Mouse (Mus musculus): ENCODE measurements around the gene Fgd5. TPM values are rescaled to one million over a fixed set of nuclear protein-coding genes. Genes with fewer than 3 reads are reported as not detected.

Fgd5 gene
- polyA plus RNA-seq, 1 experiment = 5.6 TPM

- Histone ChIP-seq H3K27me3 (ENCODE audit: control insufficient read depth, insufficient read depth, low read length) (no peaks in the 10 kb centered on the region; the same call in 1 of the 2 replicates), H3K36me3 (ENCODE audit: control insufficient read depth, insufficient read depth, low read length) (no peaks in the 10 kb centered on the region), H3K4me3 (ENCODE audit: control insufficient read depth, insufficient read depth, low read length) (no peak overlapping the region), H3K27ac (ENCODE audit: control insufficient read depth, insufficient read depth, low read length) (no peak overlapping the region), H3K4me1 (replicated peaks; ENCODE audit: control insufficient read depth, insufficient read depth, low read length) (no peaks in the 10 kb centered on the region)
- WGBS = 66% methylated on average over 3 of the region's 3 CpGs
- TF ChIP-seq CTCF (IDR thresholded peaks at IDR 0.05; ENCODE audit: borderline replicate concordance, control insufficient read depth, extremely low read depth, insufficient read depth, low read length, poor library complexity) = no peak
- TF ChIP-seq POLR2A (IDR thresholded peaks at IDR 0.05; ENCODE audit: control insufficient read depth, extremely low read depth, insufficient read depth, low read length, poor library complexity) = no peak
- DNase-seq = no peak
Observed at GRCm38 (mm10) chr6:91980011-91980410, 1.3 kb downstream of the Fgd5 start.

GRCm38 (mm10) chr6:91990101-91990500 lies 11.4 kb downstream of the Fgd5 start:
- 93% methylated on average over 8 of the region's 8 CpGs for WGBS
- Histone ChIP-seq H3K27ac (ENCODE audit: control insufficient read depth, insufficient read depth, low read length) (no peak overlapping the region), H3K4me3 (ENCODE audit: control insufficient read depth, insufficient read depth, low read length) (no peak overlapping the region), H3K36me3 (ENCODE audit: control insufficient read depth, insufficient read depth, low read length) (no peaks in the 10 kb centered on the region), H3K4me1 (replicated peaks; ENCODE audit: control insufficient read depth, insufficient read depth, low read length) (no peaks in the 10 kb centered on the region), H3K27me3 (ENCODE audit: control insufficient read depth, insufficient read depth, low read length) (no peaks in the 10 kb centered on the region)
- TF ChIP-seq POLR2A (IDR thresholded peaks at IDR 0.05; ENCODE audit: control insufficient read depth, extremely low read depth, insufficient read depth, low read length, poor library complexity) (no peak), CTCF (IDR thresholded peaks at IDR 0.05; ENCODE audit: borderline replicate concordance, control insufficient read depth, extremely low read depth, insufficient read depth, low read length, poor library complexity) (no peak)
- no peak for DNase-seq

GRCm38 (mm10) chr6:91992823-91993222 lies 14.1 kb downstream of the Fgd5 start:
- Histone ChIP-seq H3K27ac (ENCODE audit: control insufficient read depth, insufficient read depth, low read length) (no peak overlapping the region), H3K27me3 (ENCODE audit: control insufficient read depth, insufficient read depth, low read length) (no peaks in the 10 kb centered on the region), H3K4me3 (ENCODE audit: control insufficient read depth, insufficient read depth, low read length) (no peak overlapping the region), H3K4me1 (replicated peaks; ENCODE audit: control insufficient read depth, insufficient read depth, low read length) (no peaks in the 10 kb centered on the region), H3K36me3 (ENCODE audit: control insufficient read depth, insufficient read depth, low read length) (no peaks in the 10 kb centered on the region)
- no peak for DNase-seq
- 84% methylated on average over 2 of the region's 2 CpGs for WGBS
- no peak for TF ChIP-seq POLR2A (IDR thresholded peaks at IDR 0.05; ENCODE audit: control insufficient read depth, extremely low read depth, insufficient read depth, low read length, poor library complexity)
- no peak for TF ChIP-seq CTCF (IDR thresholded peaks at IDR 0.05; ENCODE audit: borderline replicate concordance, control insufficient read depth, extremely low read depth, insufficient read depth, low read length, poor library complexity)

GRCm38 (mm10) chr6:91993795-91994505 lies 15.3 kb downstream of the Fgd5 start:
- Histone ChIP-seq H3K27me3 (ENCODE audit: control insufficient read depth, insufficient read depth, low read length) (no peaks in the 10 kb centered on the region), H3K27ac (ENCODE audit: control insufficient read depth, insufficient read depth, low read length) (no peak overlapping the region), H3K4me3 (ENCODE audit: control insufficient read depth, insufficient read depth, low read length) (no peak overlapping the region), H3K4me1 (replicated peaks; ENCODE audit: control insufficient read depth, insufficient read depth, low read length) (no peaks in the 10 kb centered on the region), H3K36me3 (ENCODE audit: control insufficient read depth, insufficient read depth, low read length) (no peaks in the 10 kb centered on the region)
- TF ChIP-seq CTCF (IDR thresholded peaks at IDR 0.05; ENCODE audit: borderline replicate concordance, control insufficient read depth, extremely low read depth, insufficient read depth, low read length, poor library complexity) (no peak), POLR2A (IDR thresholded peaks at IDR 0.05; ENCODE audit: control insufficient read depth, extremely low read depth, insufficient read depth, low read length, poor library complexity) (no peak)
- 59% methylated on average over 8 of the region's 8 CpGs for WGBS
- DNase-seq = no peak

DNA sequence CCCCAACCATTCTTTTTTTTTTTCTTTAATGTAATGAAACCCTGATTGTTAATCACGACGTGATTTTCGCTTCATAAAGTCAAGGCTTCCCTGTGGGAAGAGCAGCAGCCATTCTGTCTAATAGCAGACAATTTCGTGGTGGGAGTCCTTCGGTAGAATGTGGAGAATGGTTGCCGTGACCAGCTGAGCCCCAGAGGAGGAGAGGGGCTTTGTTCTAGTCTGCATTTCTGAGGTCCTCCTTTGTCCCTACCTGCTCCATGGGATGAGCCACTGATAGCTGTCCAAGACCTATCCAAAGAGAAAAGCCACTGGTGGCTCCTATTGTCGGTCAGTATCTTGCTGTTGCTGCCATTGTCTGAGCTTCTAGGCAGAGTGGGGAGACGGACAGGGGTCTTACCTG lies 17.4 kb downstream of the Fgd5 start:
- DNase-seq = no peak
- Histone ChIP-seq H3K27me3 (ENCODE audit: control insufficient read depth, insufficient read depth, low read length) (no peaks in the 10 kb centered on the region), H3K4me1 (replicated peaks; ENCODE audit: control insufficient read depth, insufficient read depth, low read length) (no peaks in the 10 kb centered on the region), H3K36me3 (ENCODE audit: control insufficient read depth, insufficient read depth, low read length) (no peaks in the 10 kb centered on the region), H3K27ac (ENCODE audit: control insufficient read depth, insufficient read depth, low read length) (no peak overlapping the region), H3K4me3 (ENCODE audit: control insufficient read depth, insufficient read depth, low read length) (no peak overlapping the region)
- 94% methylated on average over 8 of the region's 8 CpGs for WGBS
- no peak for TF ChIP-seq POLR2A (IDR thresholded peaks at IDR 0.05; ENCODE audit: control insufficient read depth, extremely low read depth, insufficient read depth, low read length, poor library complexity)
- no peak for TF ChIP-seq CTCF (IDR thresholded peaks at IDR 0.05; ENCODE audit: borderline replicate concordance, control insufficient read depth, extremely low read depth, insufficient read depth, low read length, poor library complexity)

- WGBS = 100% methylated on average over 1 of the region's 1 CpGs
- Histone ChIP-seq H3K27me3 (ENCODE audit: control insufficient read depth, insufficient read depth, low read length) (no peaks in the 10 kb centered on the region), H3K36me3 (ENCODE audit: control insufficient read depth, insufficient read depth, low read length) (no peaks in the 10 kb centered on the region), H3K4me3 (ENCODE audit: control insufficient read depth, insufficient read depth, low read length) (no peak overlapping the region), H3K27ac (ENCODE audit: control insufficient read depth, insufficient read depth, low read length) (no peak overlapping the region), H3K4me1 (replicated peaks; ENCODE audit: control insufficient read depth, insufficient read depth, low read length) (no peaks in the 10 kb centered on the region)
- DNase-seq = no peak
- TF ChIP-seq POLR2A (IDR thresholded peaks at IDR 0.05; ENCODE audit: control insufficient read depth, extremely low read depth, insufficient read depth, low read length, poor library complexity) = no peak
- TF ChIP-seq CTCF (IDR thresholded peaks at IDR 0.05; ENCODE audit: borderline replicate concordance, control insufficient read depth, extremely low read depth, insufficient read depth, low read length, poor library complexity) = no peak
Observed at GRCm38 (mm10) chr6:92002558-92003285, 24.0 kb downstream of the Fgd5 start.

Measured in thymus, adult 2 months (tissue).